Mouse (Mus musculus) thymus, postnatal 25 days (tissue): ENCODE measurements around the gene 1700011L22Rik.

Experiments
- DNase-seq: peaks from one replicate; pipeline ENCODE4 v3.0.0; 2022

1700011L22Rik gene

DNA sequence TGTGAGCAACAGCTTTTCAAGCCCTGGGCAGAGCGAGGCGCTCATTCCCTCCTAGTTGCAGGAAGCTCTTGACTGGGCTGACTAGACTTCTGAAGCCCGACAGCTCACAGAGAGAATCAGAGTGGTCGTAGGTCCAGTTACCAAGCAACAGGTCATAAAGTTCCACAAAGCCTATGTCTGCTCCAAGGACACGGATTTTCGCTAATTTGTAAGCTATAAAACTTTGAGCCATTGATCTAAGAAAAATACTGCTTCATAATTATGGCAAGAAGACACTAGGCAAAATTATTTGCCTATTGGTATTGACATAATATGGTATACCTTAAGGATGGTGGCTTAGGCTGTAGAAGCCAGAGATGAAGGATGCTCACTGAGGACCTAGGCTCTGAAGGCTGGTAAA lies at the start of gene 1700011L22Rik:
Gene 1700011L22Rik (minus strand): TSS at position 101 of the 400 bp plus-strand sequence.
- no peak for DNase-seq

- DNase-seq, result peak; percentile 46
Observed at GRCm38 (mm10) chr8:79297763-79298162, 49.4 kb upstream of the 1700011L22Rik start.

GRCm38 (mm10) chr8:79295276-79296105 lies 47.1 kb upstream of the 1700011L22Rik start:
- no peak for DNase-seq

DNA sequence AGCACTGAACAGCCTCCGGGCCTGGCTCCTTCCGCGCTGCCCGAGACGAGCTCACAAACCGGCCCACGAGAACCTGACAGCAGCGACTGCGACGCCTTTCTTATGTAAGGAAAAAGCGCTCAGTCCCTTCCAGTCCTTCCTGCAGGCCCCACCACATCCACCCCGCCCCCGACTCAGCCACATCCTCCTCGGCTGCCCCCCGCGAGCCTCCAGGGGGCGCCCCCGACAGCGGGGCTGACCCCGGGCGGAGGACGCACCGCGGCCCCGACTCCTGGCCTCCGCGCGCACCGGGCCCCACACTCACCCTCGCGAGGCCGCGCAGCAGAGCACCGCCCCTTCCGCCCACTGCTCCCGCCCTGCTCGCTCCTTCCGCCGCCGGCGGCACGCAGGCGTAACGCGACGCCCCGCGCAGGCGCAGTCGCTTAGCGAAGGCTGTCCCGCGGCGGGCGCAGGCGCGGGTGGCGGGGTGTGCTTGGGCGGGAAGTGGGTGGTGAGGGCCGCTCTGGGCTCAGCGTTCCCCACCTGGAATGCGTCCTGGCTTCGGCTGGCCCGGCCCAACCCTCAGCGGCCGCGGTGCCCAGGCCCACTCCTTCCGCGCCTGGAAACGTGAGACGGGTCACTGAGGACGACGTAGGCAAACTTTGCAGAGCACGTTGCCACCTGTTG lies 46.4 kb upstream of the 1700011L22Rik start, which contains the start of gene Mmaa:
Gene Mmaa (minus strand): TSS at position 328 of the 666 bp plus-strand sequence.
- DNase-seq, result peak; percentile 99

GRCm38 (mm10) chr8:79293841-79294240 lies 45.5 kb upstream of the 1700011L22Rik start:
- DNase-seq, result no peak

GRCm38 (mm10) chr8:79292712-79293264 lies 44.4 kb upstream of the 1700011L22Rik start:
- DNase-seq, result no peak

DNA sequence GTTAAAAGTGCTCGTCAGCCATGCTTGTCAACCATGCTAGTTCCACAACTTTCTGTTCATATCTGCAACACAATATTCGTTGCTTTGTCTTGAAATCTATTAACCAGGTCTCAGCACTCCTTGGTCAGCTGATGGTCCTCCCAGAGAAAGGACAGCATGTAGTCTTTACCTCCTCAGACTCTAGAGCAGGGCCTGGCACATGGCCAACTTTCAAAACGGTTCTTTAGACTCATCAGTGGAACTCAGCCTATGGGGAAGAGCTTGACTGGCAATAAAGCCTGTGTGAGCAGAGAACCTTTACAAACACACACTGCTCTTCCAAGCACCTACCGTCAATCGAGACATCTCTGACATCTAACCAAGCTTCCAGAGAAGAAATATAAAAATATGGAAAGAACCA lies 41.2 kb upstream of the 1700011L22Rik start:
- no peak for DNase-seq

- no peak for DNase-seq
Observed at GRCm38 (mm10) chr8:79288681-79289080, 40.3 kb upstream of the 1700011L22Rik start.

DNA sequence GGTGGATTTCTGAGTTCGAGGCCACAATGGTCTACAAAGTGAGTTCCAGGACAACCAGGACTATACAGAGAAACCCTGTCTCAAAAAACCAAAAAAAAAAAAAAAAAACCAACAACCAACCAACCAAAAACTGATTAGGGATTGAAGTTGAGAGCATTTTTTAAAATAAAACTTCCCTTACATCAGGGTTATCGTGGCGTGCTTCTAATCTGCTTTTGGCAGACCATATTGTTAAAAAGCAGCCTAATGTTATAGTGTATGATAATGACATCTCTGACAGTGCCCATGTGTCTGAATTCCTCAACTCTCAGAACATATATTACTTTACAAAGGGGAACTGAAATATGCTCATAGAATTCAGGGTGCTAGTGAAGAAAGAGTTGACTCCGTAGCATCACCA lies 39.9 kb upstream of the 1700011L22Rik start:
- no peak for DNase-seq

- no peak for DNase-seq
Observed at GRCm38 (mm10) chr8:79286424-79286823, 38.1 kb upstream of the 1700011L22Rik start.

- no peak for DNase-seq
Observed at GRCm38 (mm10) chr8:79284626-79285025, 36.3 kb upstream of the 1700011L22Rik start.

GRCm38 (mm10) chr8:79281376-79281890 lies 33.1 kb upstream of the 1700011L22Rik start:
- no peak for DNase-seq

DNA sequence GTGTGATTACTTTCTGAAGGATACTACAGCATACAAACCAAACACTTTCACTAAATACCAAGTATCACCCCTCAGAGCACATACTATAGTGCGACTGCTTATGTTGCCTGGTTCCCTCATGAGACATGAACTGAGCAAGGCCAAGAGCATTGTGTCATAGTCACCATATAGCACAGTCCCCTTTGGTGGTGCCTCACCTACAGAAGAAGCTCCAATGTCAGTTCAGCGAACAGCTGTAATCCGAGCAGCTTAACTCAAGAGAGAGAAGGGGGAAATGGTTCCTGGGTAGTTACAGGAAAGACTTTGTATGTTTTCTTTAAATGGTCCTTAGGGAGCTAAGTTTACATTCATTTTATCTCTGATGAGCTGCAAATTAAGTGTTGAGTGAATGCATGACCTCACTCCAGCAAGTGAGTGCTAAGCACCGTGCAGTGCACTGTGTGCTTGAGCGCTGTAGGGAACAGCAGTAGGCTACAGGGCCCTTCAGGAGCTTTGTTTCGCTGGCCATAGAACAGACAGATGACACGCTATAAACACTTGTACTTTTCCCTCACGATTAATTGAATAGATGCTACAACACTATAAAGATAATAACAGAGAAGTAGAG lies 29.0 kb upstream of the 1700011L22Rik start:
- no peak for DNase-seq

GRCm38 (mm10) chr8:79274940-79275339 lies 26.6 kb upstream of the 1700011L22Rik start:
- no peak for DNase-seq

DNA sequence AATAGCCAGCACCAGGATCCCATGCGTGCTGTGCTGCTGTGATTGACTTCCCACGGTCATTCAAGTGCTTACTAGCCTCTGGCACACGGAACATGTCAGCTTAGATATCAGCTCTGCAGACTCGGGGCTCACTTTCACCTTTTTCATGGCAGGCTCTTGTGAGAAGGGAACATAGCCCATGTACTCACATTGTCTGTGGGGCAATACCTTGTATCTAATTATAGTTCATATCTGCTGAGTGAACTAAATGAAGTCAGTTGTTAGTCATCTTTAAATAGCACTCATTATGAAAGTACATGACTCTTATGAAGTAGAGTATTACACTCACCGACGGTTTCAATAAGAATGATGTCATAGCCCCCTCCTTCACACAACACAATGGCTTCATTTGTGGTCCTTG lies 25.4 kb upstream of the 1700011L22Rik start:
- DNase-seq, result no peak

DNA sequence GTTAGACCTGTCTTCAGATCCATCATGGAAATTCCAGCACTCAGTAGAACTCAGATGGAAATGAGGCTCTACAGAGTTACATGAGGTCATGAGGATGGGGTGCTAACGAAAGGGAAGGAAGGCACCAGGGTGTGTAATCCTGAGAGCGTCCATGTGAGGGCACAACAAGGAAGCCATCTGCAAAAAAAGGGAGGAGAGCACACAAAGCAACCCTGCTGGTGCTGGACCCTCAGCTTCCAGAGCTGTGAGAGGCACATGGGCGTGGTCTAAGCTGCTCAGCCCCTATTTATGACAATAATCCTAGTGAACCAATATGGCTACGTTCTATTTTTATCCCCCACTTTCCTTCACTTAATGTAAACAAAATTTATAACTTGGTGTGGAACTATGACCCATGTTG lies 24.3 kb upstream of the 1700011L22Rik start:
- no peak for DNase-seq

- DNase-seq, result no peak
Observed at GRCm38 (mm10) chr8:79268921-79269320, 20.6 kb upstream of the 1700011L22Rik start.

DNA sequence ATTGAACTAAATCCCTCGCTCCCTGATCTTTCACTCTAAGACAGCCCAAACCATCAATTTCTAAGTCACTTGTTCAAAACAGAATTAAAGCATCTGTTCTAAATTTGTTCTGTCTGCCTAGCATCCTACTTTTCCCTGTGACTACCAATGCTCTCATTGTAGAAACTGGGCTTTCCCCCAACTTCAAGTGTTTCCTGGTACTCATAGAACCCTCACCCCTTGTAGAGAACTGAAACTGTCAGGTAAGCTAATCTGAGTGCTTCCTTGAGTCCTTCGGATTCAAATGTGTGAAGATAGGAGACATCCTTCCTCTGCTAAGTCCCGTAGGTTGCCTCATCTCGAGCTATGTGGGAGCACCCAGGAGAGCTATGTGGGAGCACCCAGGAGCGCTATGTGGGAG lies 13.6 kb upstream of the 1700011L22Rik start:
- no peak for DNase-seq

- no peak for DNase-seq
Observed at GRCm38 (mm10) chr8:79256076-79256705, 7.8 kb upstream of the 1700011L22Rik start.

DNA sequence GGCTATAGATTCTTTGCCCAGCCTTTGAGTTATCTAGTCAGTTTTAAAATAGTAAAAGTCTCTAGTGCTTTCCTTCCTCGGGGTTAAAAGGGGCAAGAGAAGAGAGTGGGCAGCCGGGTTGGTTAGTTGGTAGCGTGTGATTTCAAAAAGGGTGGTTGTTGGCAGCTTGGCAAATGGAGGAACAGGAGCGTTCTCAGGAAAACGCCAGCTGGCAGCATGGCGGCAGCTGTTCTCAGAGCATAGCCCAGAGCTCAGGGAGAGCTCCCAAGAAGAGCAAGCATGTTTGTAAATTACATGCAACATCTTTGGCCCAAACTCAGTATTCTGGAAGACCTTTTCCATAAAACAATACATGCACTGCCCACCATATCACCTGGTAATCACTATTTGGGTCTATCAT lies 5.4 kb upstream of the 1700011L22Rik start:
- DNase-seq, result no peak

DNA sequence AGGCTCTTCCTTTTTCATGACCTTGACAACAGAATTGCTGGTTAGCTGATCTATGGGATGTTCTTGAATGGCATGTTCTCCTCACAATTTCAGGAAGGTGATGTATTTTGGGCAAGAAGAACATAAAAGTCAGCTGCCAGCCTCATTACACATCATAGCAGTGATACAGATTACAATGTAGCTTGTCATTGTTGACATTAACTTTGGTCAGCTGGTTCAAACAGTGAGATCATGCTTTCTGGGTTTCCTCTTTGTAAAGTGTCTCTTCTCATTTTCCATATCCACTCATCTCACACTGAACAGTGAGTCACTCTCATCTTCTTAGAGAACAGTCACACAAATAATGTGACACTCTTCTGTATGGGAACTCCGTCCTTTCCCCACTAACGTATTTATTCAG lies 4.9 kb downstream of the 1700011L22Rik start:
- no peak for DNase-seq

GRCm38 (mm10) chr8:79239996-79240395 lies 8.4 kb downstream of the 1700011L22Rik start:
- DNase-seq, result no peak

- no peak for DNase-seq
Observed at GRCm38 (mm10) chr8:79239320-79239719, 9.1 kb downstream of the 1700011L22Rik start.
